ENCODE assay signal across 8 mouse cellular contexts in the genomic region with DNA sequence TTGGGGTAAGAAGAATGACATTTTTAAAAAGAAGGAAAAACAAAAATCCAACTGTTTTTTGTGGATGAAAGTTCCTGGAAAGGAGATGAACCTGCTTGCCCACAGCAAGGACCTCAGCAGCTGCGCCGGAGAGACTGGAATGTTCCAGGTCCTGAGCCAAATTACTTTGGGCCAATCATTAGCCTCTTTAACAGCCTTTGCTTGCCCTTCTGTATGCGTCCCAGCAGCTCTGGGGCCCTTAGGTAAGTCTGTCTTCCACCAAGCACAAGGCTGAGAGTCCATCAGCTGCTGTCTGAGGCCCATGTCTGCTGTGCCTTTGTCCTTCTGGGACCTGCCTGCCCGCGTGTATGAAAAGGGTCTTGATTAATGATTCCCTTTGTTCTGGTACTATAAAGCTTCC.
DNase-seq lines count a peak whose midpoint lies in the region; ATAC-seq and TF ChIP-seq lines count a peak whose summit lies in the region.

No protein-coding gene starts in this region.

- peak; percentile 3 to 24 for DNase-seq in left cerebral cortex, postnatal 25 days (ENCODE audit: low spot score in 2 of 2)
- DNase-seq in left cerebral cortex, adult 18-20 months (ENCODE audit: low spot score in 2 of 2): no peak
- DNase-seq in heart, adult 2 months: peak; percentile 67 to 75
- DNase-seq in kidney, adult 9 months: peak; percentile 96
- peak; percentile 27 for DNase-seq in midbrain, postnatal 0 days (ENCODE audit: low spot score)
- no peak for DNase-seq in urinary bladder, postnatal 25 days (ENCODE audit: low spot score)
- DNase-seq in adrenal gland, postnatal 4 days (ENCODE audit: low spot score in 2 of 2): no peak
- no peak for DNase-seq in cerebellum, postnatal 14 days

- no peak overlapping the region for H3K4me3 ChIP-seq in heart, adult 2 months
- no peak overlapping the region for H3K4me3 ChIP-seq in midbrain, postnatal 0 days (ENCODE audit: low read depth, low read length)

- H3K36me3 ChIP-seq in heart, adult 2 months (ENCODE audit: control insufficient read depth, insufficient read depth, low read length): no peaks in the 10 kb centered on the region
- no peaks in the 10 kb centered on the region for H3K36me3 ChIP-seq in midbrain, postnatal 0 days (ENCODE audit: insufficient read depth, low read length)

- no peak overlapping the region for H3K4me2 ChIP-seq in midbrain, postnatal 0 days (ENCODE audit: low read depth, low read length, poor library complexity, severe bottlenecking)

- 0 out of 2 replicates have a peak, but pooled peaks have one; percentile 64 for TF ChIP-seq EP300 in heart, adult 2 months (IDR thresholded peaks at IDR 0.05; ENCODE audit: insufficient read depth, low read depth, low read length)

- no peaks in the 10 kb centered on the region for H3K9me3 ChIP-seq in midbrain, postnatal 0 days (ENCODE audit: low read length)

- ATAC-seq in midbrain, postnatal 0 days (ENCODE audit: low FRiP score): no peak

- H3K9ac ChIP-seq in heart, adult 2 months (ENCODE audit: low read depth, low read length): no peak overlapping the region
- H3K9ac ChIP-seq in midbrain, postnatal 0 days (replicated peaks; ENCODE audit: low read length, poor library complexity, severe bottlenecking): no peak overlapping the region

- no peaks in the 10 kb centered on the region for H3K79me2 ChIP-seq in heart, adult 2 months (replicated peaks; ENCODE audit: control insufficient read depth, insufficient read depth, low read length)

- intact Hi-C loops in left cerebral cortex, postnatal 25 days (cut with DNase I): loop anchor here (5.0 kb wide), 1 partner anchor 68 kb away; no protein-coding TSS in a partner anchor
- intact Hi-C loops in heart, adult 2 months (cut with DNase I): loop anchor here (5.0 kb wide), 2 partner anchors 103 to 118 kb away; no protein-coding TSS in a partner anchor

- peak overlapping the region; percentile 67 for H3K27ac ChIP-seq in heart, adult 2 months
- no peak overlapping the region for H3K27ac ChIP-seq in midbrain, postnatal 0 days (ENCODE audit: low read depth, low read length)

- TF ChIP-seq POLR2A in heart, adult 2 months (IDR thresholded peaks at IDR 0.05; ENCODE audit: insufficient read depth, low read depth, low read length): no peak; the same call in none of the 2 replicates

- H3K4me1 ChIP-seq in heart, adult 2 months (ENCODE audit: control insufficient read depth, insufficient read depth, low read length): peaks cover 17% of the 10 kb centered on the region
- no peaks in the 10 kb centered on the region for H3K4me1 ChIP-seq in midbrain, postnatal 0 days (ENCODE audit: insufficient read depth, low read length)

- no peak for TF ChIP-seq CTCF in heart, adult 2 months (IDR thresholded peaks at IDR 0.05)
- TF ChIP-seq CTCF in midbrain, postnatal 0 days (IDR thresholded peaks at IDR 0.05): no peak

- WGBS in heart, adult 2 months: 43% methylated on average over 5 of the region's 5 CpGs
- WGBS in midbrain, postnatal 0 days: 54% methylated on average over 5 of the region's 5 CpGs

- no peaks in the 10 kb centered on the region for H3K27me3 ChIP-seq in heart, adult 2 months (ENCODE audit: control insufficient read depth, insufficient read depth, low read length)
- H3K27me3 ChIP-seq in midbrain, postnatal 0 days (ENCODE audit: insufficient read depth, low read length): no peaks in the 10 kb centered on the region

Comparison
In these comparisons a context has a peak if more than half of its experiments do, and no peak if none do; other contexts are left out.
1. DNase-seq: peak in left cerebral cortex, postnatal 25 days (2 of 2), heart, adult 2 months (2 of 2), kidney, adult 9 months (single experiment) and midbrain, postnatal 0 days (single experiment); none in left cerebral cortex, adult 18-20 months (0 of 2), urinary bladder, postnatal 25 days (single experiment), adrenal gland, postnatal 4 days (0 of 2) and cerebellum, postnatal 14 days (0 of 2).